Mouse (Mus musculus) heart, embryonic 16.5 days (tissue): ENCODE measurements around the gene Hmgcll1. TPM values are rescaled to one million over a fixed set of nuclear protein-coding genes. Genes with fewer than 3 reads are reported as not detected.

Source experiments
- ATAC-seq: fragments of 200-750 bp; cut with Nextera tagmentation; replicated peaks from 2 replicates; pipeline ENCODE4 v1.8.0; 2017; ENCODE audit warnings: moderate number of reproducible peaks; ENCODE audit not compliant: insufficient read depth, low FRiP score; ENCODE audit errors: extremely low read depth
- H3K27ac ChIP-seq: fragments of 300-500 bp; sonication (generic); 2 replicates; pipeline ENCODE4 v1.5.1; 2014; ENCODE audit warnings: mild to moderate bottlenecking, low read length, control low read depth, moderate library complexity
- H3K27me3 ChIP-seq: fragments of 300-500 bp; sonication (generic); 2 replicates; pipeline ENCODE4 v1.6.1; 2014; ENCODE audit warnings: low read length, mixed read lengths; ENCODE audit not compliant: control insufficient read depth, insufficient read depth
- H3K36me3 ChIP-seq: fragments of 300-500 bp; sonication (generic); 2 replicates; pipeline ENCODE4 v1.6.1; 2014; ENCODE audit not compliant: control insufficient read depth, insufficient read depth
- H3K4me1 ChIP-seq: fragments of 300-500 bp; sonication (generic); 2 replicates; pipeline ENCODE4 v1.6.1; 2014; ENCODE audit warnings: low read length, mixed read lengths; ENCODE audit not compliant: control insufficient read depth, insufficient read depth
- H3K4me2 ChIP-seq: fragments of 300-500 bp; sonication (generic); 2 replicates; pipeline ENCODE4 v1.6.1; 2014; ENCODE audit warnings: low read depth, mild to moderate bottlenecking, control low read depth, low read length
- H3K4me3 ChIP-seq: fragments of 300-500 bp; sonication (generic); 2 replicates; pipeline ENCODE4 v1.5.1; 2014; ENCODE audit warnings: mild to moderate bottlenecking, control low read depth, low read length
- H3K9ac ChIP-seq: fragments of 300-500 bp; sonication (generic); 2 replicates; pipeline ENCODE4 v1.6.1; 2014; ENCODE audit warnings: low read length, control low read depth
- H3K9me3 ChIP-seq: fragments of 300-500 bp; sonication (generic); replicated peaks from 2 replicates; pipeline ENCODE4 v1.6.1; 2016; ENCODE audit warnings: low read length; ENCODE audit not compliant: control insufficient read depth
- WGBS: fragments of 180-500 bp; shearing (Covaris S2); extraction: QIAGEN DNeasy Blood & Tissue Kit; methylation state at CpG from one replicate; pipeline ENCODE4 v1.1.7; 2014; 5-methylcytosine and 5-hydroxymethylcytosine counted together
- polyA plus RNA-seq: library from polyadenylated mRNA; unstranded; fragments of >200 nt; fragmentation: Nextera tagmentation; extraction: Ambion mirVana; gene quantifications from 2 replicates; pipeline ENCODE4 v1.2.1, GENCODE M21; 2015

Hmgcll1 gene
- polyA plus RNA-seq, 1 experiment from 2014 or later, result 0.75 TPM

GRCm38 (mm10) chr9:76038327-76039103 is 23.9 kb downstream of the Hmgcll1 start:
- Histone ChIP-seq H3K9ac (no peak overlapping the region), H3K9me3 (no peaks in the 10 kb centered on the region), H3K36me3 (no peaks in the 10 kb centered on the region), H3K4me1 (no peaks in the 10 kb centered on the region), H3K4me2 (no peak overlapping the region), H3K27ac (no peak overlapping the region), H3K4me3 (no peak overlapping the region), H3K27me3 (no peaks in the 10 kb centered on the region)
- WGBS, result 71% methylated on average over 9 of the region's 9 CpGs
- no peak for ATAC-seq

- Histone ChIP-seq H3K27ac (no peak overlapping the region), H3K4me2 (no peak overlapping the region), H3K4me1 (no peaks in the 10 kb centered on the region), H3K27me3 (no peaks in the 10 kb centered on the region), H3K4me3 (no peak overlapping the region), H3K9ac (no peak overlapping the region), H3K9me3 (no peaks in the 10 kb centered on the region), H3K36me3 (no peaks in the 10 kb centered on the region)
- no peak for ATAC-seq
- WGBS, result 82% methylated on average over 5 of the region's 5 CpGs
Measured at GRCm38 (mm10) chr9:76039711-76040110, 25.1 kb downstream of the Hmgcll1 start.

DNA sequence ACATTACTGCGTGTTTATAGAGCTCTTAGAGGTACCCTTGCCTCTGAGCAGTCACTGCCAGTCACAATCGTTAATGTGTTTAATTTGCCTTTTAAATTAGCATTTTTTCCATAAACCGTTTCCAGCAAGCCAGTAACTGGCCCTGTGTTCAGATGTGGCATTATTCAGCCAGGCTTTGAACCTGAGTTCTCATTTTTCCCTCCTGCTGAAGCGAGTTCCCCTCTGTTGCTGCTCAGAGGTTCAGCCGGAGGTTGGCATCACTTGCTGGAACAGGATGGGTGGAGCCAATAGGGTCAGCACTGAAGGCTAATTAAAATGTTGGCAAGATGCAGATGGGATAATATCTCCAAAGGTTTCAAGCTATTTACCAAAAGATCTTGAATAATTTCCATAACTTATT is 28.7 kb downstream of the Hmgcll1 start:
- Histone ChIP-seq H3K4me1 (no peaks in the 10 kb centered on the region), H3K4me3 (no peak overlapping the region), H3K27me3 (no peaks in the 10 kb centered on the region), H3K4me2 (no peak overlapping the region), H3K9me3 (no peaks in the 10 kb centered on the region), H3K27ac (no peak overlapping the region), H3K36me3 (no peaks in the 10 kb centered on the region), H3K9ac (no peak overlapping the region)
- WGBS, result 73% methylated on average over 5 of the region's 5 CpGs
- ATAC-seq, result no peak

GRCm38 (mm10) chr9:76060935-76061334 is 46.3 kb downstream of the Hmgcll1 start:
- no peak for ATAC-seq
- Histone ChIP-seq H3K36me3 (no peaks in the 10 kb centered on the region), H3K4me2 (no peak overlapping the region), H3K27ac (no peak overlapping the region), H3K4me1 (no peaks in the 10 kb centered on the region), H3K9me3 (no peaks in the 10 kb centered on the region), H3K9ac (no peak overlapping the region), H3K4me3 (no peak overlapping the region), H3K27me3 (no peaks in the 10 kb centered on the region)
- WGBS, result 79% methylated on average over 3 of the region's 3 CpGs

- no peak overlapping the region for H3K4me3 ChIP-seq
- 49% methylated on average over 4 of the region's 4 CpGs for WGBS
- H3K4me2 ChIP-seq, result no peak overlapping the region
- H3K36me3 ChIP-seq, result no peaks in the 10 kb centered on the region
- H3K27ac ChIP-seq, result no peak overlapping the region
- no peaks in the 10 kb centered on the region for H3K27me3 ChIP-seq
- no peaks in the 10 kb centered on the region for H3K4me1 ChIP-seq
- no peak for ATAC-seq
- no peaks in the 10 kb centered on the region for H3K9me3 ChIP-seq
- no peak overlapping the region for H3K9ac ChIP-seq
Measured at GRCm38 (mm10) chr9:76061492-76061891, 46.8 kb downstream of the Hmgcll1 start.

GRCm38 (mm10) chr9:76064164-76064563 is 49.5 kb downstream of the Hmgcll1 start:
- no peak overlapping the region for H3K4me3 ChIP-seq
- ATAC-seq, result no peak
- WGBS, result 69% methylated on average over 2 of the region's 2 CpGs

GRCm38 (mm10) chr9:76091561-76091960 is 76.9 kb downstream of the Hmgcll1 start:
- Histone ChIP-seq H3K9ac (no peak overlapping the region), H3K36me3 (no peaks in the 10 kb centered on the region), H3K4me1 (no peaks in the 10 kb centered on the region), H3K4me2 (no peak overlapping the region), H3K27ac (no peak overlapping the region), H3K4me3 (no peak overlapping the region), H3K9me3 (no peaks in the 10 kb centered on the region), H3K27me3 (no peaks in the 10 kb centered on the region)
- ATAC-seq, result no peak
- 63% methylated on average over 2 of the region's 2 CpGs for WGBS

More at GRCm38 (mm10) chr9:76064164-76064563, 49.5 kb downstream of the Hmgcll1 start:
- H3K9ac ChIP-seq, result no peak overlapping the region
- H3K9me3 ChIP-seq, result no peaks in the 10 kb centered on the region
- no peaks in the 10 kb centered on the region for H3K36me3 ChIP-seq
- no peak overlapping the region for H3K4me2 ChIP-seq
- no peak overlapping the region for H3K27ac ChIP-seq
- no peaks in the 10 kb centered on the region for H3K27me3 ChIP-seq
- no peaks in the 10 kb centered on the region for H3K4me1 ChIP-seq

- Histone ChIP-seq H3K36me3 (no peaks in the 10 kb centered on the region), H3K9ac (no peak overlapping the region), H3K4me2 (no peak overlapping the region), H3K4me3 (no peak overlapping the region), H3K27me3 (no peaks in the 10 kb centered on the region), H3K27ac (no peak overlapping the region), H3K9me3 (no peaks in the 10 kb centered on the region), H3K4me1 (no peaks in the 10 kb centered on the region)
- ATAC-seq, result no peak
- WGBS, result 90% methylated on average over 5 of the region's 5 CpGs
Measured at GRCm38 (mm10) chr9:76097221-76097620, 82.6 kb downstream of the Hmgcll1 start.

DNA sequence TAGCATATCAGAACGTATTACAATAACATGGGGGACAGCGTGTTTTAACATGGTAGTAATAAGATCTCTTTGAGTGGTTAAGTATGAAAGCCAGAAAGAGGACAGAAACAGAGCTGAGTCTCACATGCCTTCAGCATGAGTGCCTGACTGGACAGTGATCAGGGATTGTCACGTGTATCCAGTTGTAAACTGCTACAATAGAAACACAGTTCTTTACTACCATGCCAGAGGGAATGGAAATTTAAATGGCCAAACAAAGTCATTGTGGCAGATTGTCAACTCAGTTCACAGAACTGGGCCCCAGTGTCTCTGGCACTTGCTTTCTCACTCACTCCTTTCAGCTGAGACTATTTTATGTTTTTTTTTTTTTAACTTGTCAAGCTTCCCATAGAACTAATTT is 85.3 kb downstream of the Hmgcll1 start:
- H3K9ac ChIP-seq, result no peak overlapping the region
- WGBS, result 80% methylated on average over 3 of the region's 3 CpGs
- no peaks in the 10 kb centered on the region for H3K4me1 ChIP-seq
- H3K27me3 ChIP-seq, result no peaks in the 10 kb centered on the region
- ATAC-seq, result no peak
- no peaks in the 10 kb centered on the region for H3K9me3 ChIP-seq
- H3K4me2 ChIP-seq, result no peak overlapping the region
- H3K27ac ChIP-seq, result no peak overlapping the region
- no peaks in the 10 kb centered on the region for H3K36me3 ChIP-seq
- H3K4me3 ChIP-seq, result no peak overlapping the region
